ENCODE assay signal across 8 mouse cellular contexts in genomic region chr16:33916473-33917251, GRCm38 (mm10). TPM values are rescaled to one million over a fixed set of nuclear protein-coding genes. Genes with fewer than 3 reads are reported as not detected.
A peak's percentile ranks its signal among the peaks of the same experiment; 100 is the strongest.
DNase-seq lines count a peak whose midpoint lies in the region; ATAC-seq and TF ChIP-seq lines count a peak whose summit lies in the region.

No protein-coding gene starts in this region.

- no peak overlapping the region for H3K4me3 ChIP-seq in heart, adult 2 months
- H3K4me3 ChIP-seq in lung, embryonic 16.5 days (ENCODE audit: low read length), result no peak overlapping the region

- intact Hi-C loops in heart, adult 2 months (cut with DNase I), result loop anchor here (2.0 kb wide), 1 partner anchor 24 kb away; no protein-coding TSS in a partner anchor

- TF ChIP-seq EP300 in heart, adult 2 months (IDR thresholded peaks at IDR 0.05; ENCODE audit: insufficient read depth, low read depth, low read length), result peak; percentile 47; the same call in 1 of the 2 replicates

- H3K4me2 ChIP-seq in lung, embryonic 16.5 days (ENCODE audit: low read depth, low read length), result no peak overlapping the region

- H3K27ac ChIP-seq in heart, adult 2 months, result peak overlapping the region; percentile 62
- peak overlapping the region; percentile 72 for H3K27ac ChIP-seq in lung, embryonic 16.5 days (ENCODE audit: low read length)

- no peaks in the 10 kb centered on the region for H3K27me3 ChIP-seq in heart, adult 2 months (ENCODE audit: control insufficient read depth, insufficient read depth, low read length)
- no peaks in the 10 kb centered on the region for H3K27me3 ChIP-seq in lung, embryonic 16.5 days (ENCODE audit: control insufficient read depth, insufficient read depth, low read depth, low read length)

- TF ChIP-seq CTCF in heart, adult 2 months (IDR thresholded peaks at IDR 0.05), result no peak

- peaks cover 10% of the 10 kb centered on the region for H3K36me3 ChIP-seq in heart, adult 2 months (ENCODE audit: control insufficient read depth, insufficient read depth, low read length)
- no peaks in the 10 kb centered on the region; the same call in 1 of the 2 replicates for H3K36me3 ChIP-seq in lung, embryonic 16.5 days (ENCODE audit: control insufficient read depth, insufficient read depth, low read length)

- H3K9ac ChIP-seq in heart, adult 2 months (ENCODE audit: low read depth, low read length), result no peak overlapping the region
- no peak overlapping the region for H3K9ac ChIP-seq in lung, embryonic 16.5 days (ENCODE audit: low read length)

- 8% methylated on average over 12 of the region's 12 CpGs for WGBS in heart, adult 2 months
- 35% methylated on average over 12 of the region's 12 CpGs for WGBS in lung, embryonic 16.5 days

- no peak for TF ChIP-seq POLR2A in heart, adult 2 months (IDR thresholded peaks at IDR 0.05; ENCODE audit: insufficient read depth, low read depth, low read length)

- H3K4me1 ChIP-seq in heart, adult 2 months (ENCODE audit: control insufficient read depth, insufficient read depth, low read length), result peaks cover 25% of the 10 kb centered on the region
- H3K4me1 ChIP-seq in lung, embryonic 16.5 days (replicated peaks; ENCODE audit: control insufficient read depth, insufficient read depth, low read length), result peaks cover 35% of the 10 kb centered on the region

- peak; percentile 51 to 63 for DNase-seq in layer of hippocampus, postnatal 10 days (ENCODE audit: low spot score in 2 of 2)
- DNase-seq in layer of hippocampus, postnatal 25 days (ENCODE audit: extremely low spot score in 1 of 2, low spot score in 1 of 2), result no peak
- peak; percentile 62 for DNase-seq in cerebellum, adult 9-10 months
- DNase-seq in heart, adult 2 months, result peak; percentile 78 to 87
- DNase-seq in kidney, adult 9 months, result peak; percentile 90
- peak; percentile 82 for DNase-seq in testis, postnatal 10 days (ENCODE audit: low spot score)
- no peak for DNase-seq in thymus, postnatal 0 days (ENCODE audit: low spot score)

- no peaks in the 10 kb centered on the region for H3K79me2 ChIP-seq in heart, adult 2 months (replicated peaks; ENCODE audit: control insufficient read depth, insufficient read depth, low read length)

- no peaks in the 10 kb centered on the region for H3K9me3 ChIP-seq in lung, embryonic 16.5 days (ENCODE audit: control insufficient read depth, low read length)

- peak; percentile 76 for ATAC-seq in lung, embryonic 16.5 days (ENCODE audit: low read depth)

RNA-seq across cellular contexts. Expression of gene Umps, which starts 50.2 kb away (rescaled TPM):
- total RNA-seq in layer of hippocampus, postnatal 10 days (2021), result 10 to 100 TPM; 17.1 to 18.5 TPM
- total RNA-seq in layer of hippocampus, postnatal 25 days (2021), result 10 to 100 TPM; 14.3 to 16.9 TPM
- 1 to 10 TPM; 7.9 to 8.4 TPM for total RNA-seq in heart, adult 2 months (2021)
- 3.8 and 5.5 TPM in 2 replicates for polyA plus RNA-seq in heart, adult 2 months (2012; rRNA removed)
- 43.8 and 49.9 TPM in 2 replicates for polyA plus RNA-seq in lung, embryonic 16.5 days (2015; fragmentation: Nextera tagmentation; extraction: Ambion mirVana)
- polyA plus RNA-seq in thymus, postnatal 0 days (2015; fragmentation: Nextera tagmentation; extraction: Ambion mirVana), result 46.2 and 53.2 TPM in 2 replicates

Comparison
In these comparisons a context has a peak if more than half of its experiments do, and no peak if none do; other contexts are left out.
1. DNase-seq: peak in layer of hippocampus, postnatal 10 days (2 of 2), cerebellum, adult 9-10 months (single experiment), heart, adult 2 months (2 of 2), kidney, adult 9 months (single experiment) and testis, postnatal 10 days (single experiment); none in layer of hippocampus, postnatal 25 days (0 of 2) and thymus, postnatal 0 days (single experiment).